In genomic region chr11:84721979-84722378, GRCm38 (mm10) we compare ENCODE assay signal across 9 mouse cellular contexts.
DNase-seq lines count a peak whose midpoint lies in the region; ATAC-seq and TF ChIP-seq lines count a peak whose summit lies in the region.
"Had no signal": no experiment of that assay in that cellular context is flagged by ENCODE, and none has a peak within 500 bp of the region (broad histone marks: within the 10 kb centered on the region; RNA-seq: fewer than 3 reads in every experiment).

No protein-coding gene starts in this region.

- H3K27me3 ChIP-seq in hindbrain, embryonic 12.5 days: peaks cover 4% of the 10 kb centered on the region
- no peaks in the 10 kb centered on the region for H3K27me3 ChIP-seq in stomach, postnatal 0 days (ENCODE audit: control insufficient read depth, insufficient read depth, low read length)
- peaks cover 21% of the 10 kb centered on the region; the same call in 1 of the 2 replicates for H3K27me3 ChIP-seq in heart, embryonic 10.5 days (ENCODE audit: insufficient read depth, poor library complexity, severe bottlenecking)

- no peak for DNase-seq in frontal cortex, postnatal 36 days (ENCODE audit: low spot score in 2 of 2)
- peak; percentile 2 for DNase-seq in thymus, postnatal 25 days
- no peak for DNase-seq in thymus, postnatal 14 days
- no peak for DNase-seq in stomach, postnatal 0 days (ENCODE audit: low spot score)
- DNase-seq in heart, embryonic 10.5 days (ENCODE audit: low spot score): no peak
- DNase-seq in urinary bladder, adult 18-20 months (ENCODE audit: low spot score in 2 of 2): no peak
- DNase-seq: lung, postnatal 10 days had no signal

- WGBS in hindbrain, embryonic 12.5 days: 25% methylated on average over 3 of the region's 3 CpGs
- WGBS in stomach, postnatal 0 days: 28% methylated on average over 3 of the region's 3 CpGs
- WGBS in heart, embryonic 10.5 days: 33% methylated on average over 3 of the region's 3 CpGs

- peak overlapping the region; percentile 79 for H3K27ac ChIP-seq in hindbrain, embryonic 12.5 days
- H3K27ac ChIP-seq in stomach, postnatal 0 days (replicated peaks): no peak overlapping the region
- H3K27ac ChIP-seq in heart, embryonic 10.5 days: no peak overlapping the region

- no peak overlapping the region for H3K9ac ChIP-seq in hindbrain, embryonic 12.5 days
- H3K9ac ChIP-seq in stomach, postnatal 0 days (ENCODE audit: low read length): no peak overlapping the region

- peak; percentile 44; the same call in 1 of the 2 replicates for ATAC-seq in frontal cortex, adult (ENCODE audit: low TSS enrichment)
- ATAC-seq in hindbrain, embryonic 12.5 days (ENCODE audit: low FRiP score): no peak
- no peak for ATAC-seq in stomach, postnatal 0 days (ENCODE audit: low FRiP score, low TSS enrichment)

- H3K36me3 ChIP-seq in hindbrain, embryonic 12.5 days: no peaks in the 10 kb centered on the region
- H3K36me3 ChIP-seq in stomach, postnatal 0 days (ENCODE audit: control insufficient read depth, insufficient read depth, low read length): no peaks in the 10 kb centered on the region
- no peaks in the 10 kb centered on the region for H3K36me3 ChIP-seq in heart, embryonic 10.5 days

- peaks cover 29% of the 10 kb centered on the region for H3K4me1 ChIP-seq in hindbrain, embryonic 12.5 days
- H3K4me1 ChIP-seq in stomach, postnatal 0 days (replicated peaks; ENCODE audit: control insufficient read depth, insufficient read depth): no peaks in the 10 kb centered on the region
- H3K4me1 ChIP-seq in heart, embryonic 10.5 days: no peaks in the 10 kb centered on the region

- H3K4me3 ChIP-seq in hindbrain, embryonic 12.5 days: no peak overlapping the region
- no peak overlapping the region for H3K4me3 ChIP-seq in stomach, postnatal 0 days (ENCODE audit: low read depth, low read length)
- no peak overlapping the region for H3K4me3 ChIP-seq in heart, embryonic 10.5 days

- TF ChIP-seq EP300 in stomach, postnatal 0 days (optimal IDR thresholded peaks at IDR 0.05): no peak

- no peaks in the 10 kb centered on the region for H3K9me3 ChIP-seq in hindbrain, embryonic 12.5 days (replicated peaks)
- no peaks in the 10 kb centered on the region for H3K9me3 ChIP-seq in stomach, postnatal 0 days (ENCODE audit: control insufficient read depth, low read length)
- no peaks in the 10 kb centered on the region for H3K9me3 ChIP-seq in heart, embryonic 10.5 days

- 0 out of 2 replicates have a peak overlapping the region, but pooled peaks have one; percentile 15 for H3K4me2 ChIP-seq in hindbrain, embryonic 12.5 days (replicated peaks)
- H3K4me2 ChIP-seq in stomach, postnatal 0 days (replicated peaks; ENCODE audit: low read depth): no peak overlapping the region

- peak; percentile 45 for TF ChIP-seq CTCF in stomach, postnatal 0 days (IDR thresholded peaks at IDR 0.05; ENCODE audit: low read depth)
